Comparison of ENCODE assay signal across 8 mouse cellular contexts in the genomic region with DNA sequence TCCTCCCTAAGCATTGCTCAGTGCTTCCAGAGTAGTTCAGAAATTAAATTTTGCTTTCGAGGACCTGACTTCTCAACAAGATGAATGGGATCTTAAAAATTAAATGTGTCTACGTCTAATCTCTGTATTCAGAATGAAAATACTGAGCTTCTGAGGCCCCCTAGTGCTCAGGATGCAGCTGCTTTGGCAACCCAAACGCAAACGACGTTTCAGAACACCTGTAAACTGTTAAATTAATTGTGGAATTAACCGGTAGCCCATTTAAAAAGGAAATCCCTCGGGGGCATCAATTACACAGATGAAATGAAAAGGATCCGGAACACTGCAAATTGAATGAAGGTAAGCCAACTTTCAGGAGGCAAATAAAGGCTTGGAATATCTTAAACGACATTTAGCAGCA. TPM values are rescaled to one million over a fixed set of nuclear protein-coding genes. Genes with fewer than 3 reads are reported as not detected.
DNase-seq lines count a peak whose midpoint lies in the region; ATAC-seq lines count a peak whose summit lies in the region.

No protein-coding gene starts in this region.

- no peak overlapping the region for H3K9ac ChIP-seq in kidney, embryonic 16.5 days (replicated peaks; ENCODE audit: low read length)

- no peak overlapping the region for H3K4me2 ChIP-seq in kidney, embryonic 16.5 days (replicated peaks; ENCODE audit: low read depth, low read length)

- ATAC-seq in kidney, embryonic 16.5 days (ENCODE audit: low FRiP score, low TSS enrichment) = no peak

- H3K9me3 ChIP-seq in kidney, embryonic 16.5 days (ENCODE audit: low read length) = no peaks in the 10 kb centered on the region

- H3K4me1 ChIP-seq in kidney, embryonic 16.5 days (ENCODE audit: insufficient read depth, low read length) = no peaks in the 10 kb centered on the region

- H3K4me3 ChIP-seq in kidney, embryonic 16.5 days (ENCODE audit: low read length) = no peak overlapping the region

- H3K36me3 ChIP-seq in kidney, embryonic 16.5 days (ENCODE audit: insufficient read depth, low read length) = no peaks in the 10 kb centered on the region

- WGBS in kidney, embryonic 16.5 days = 29% methylated on average over 9 of the region's 9 CpGs

- peak; percentile 28 to 31 for DNase-seq in cerebellum, postnatal 10 days
- no peak for DNase-seq in cerebellum, adult 9-11 months
- DNase-seq in kidney, postnatal 14 days = peak; percentile 29
- peak; percentile 16 for DNase-seq in 416B (ENCODE audit: low read depth)
- DNase-seq in forelimb bud, embryonic 11.5 days (ENCODE audit: low read depth, low spot score) = peak; percentile 59
- no peak for DNase-seq in urinary bladder, postnatal 4 days (ENCODE audit: low spot score in 2 of 2)
- DNase-seq in gastrocnemius, postnatal 4 days (ENCODE audit: low spot score in 2 of 2) = no peak

- no peaks in the 10 kb centered on the region for H3K27me3 ChIP-seq in kidney, embryonic 16.5 days (ENCODE audit: insufficient read depth, low read length)

- no peak overlapping the region for H3K27ac ChIP-seq in kidney, embryonic 16.5 days (ENCODE audit: low read length)

RNA-seq across cellular contexts. Expression of gene Slc41a2, which starts 42.9 kb away (rescaled TPM):
- 0.52 and 0.63 TPM in 2 replicates for polyA plus RNA-seq in kidney, embryonic 16.5 days (2015; fragmentation: Nextera tagmentation; extraction: Ambion mirVana)
- 1 to 10 TPM; 2.6 to 3.5 TPM for total RNA-seq in gastrocnemius, postnatal 4 days (2021)

Comparison
In these comparisons a context has a peak if more than half of its experiments do, and no peak if none do; other contexts are left out.
1. DNase-seq: peak in cerebellum, postnatal 10 days (2 of 2), kidney, postnatal 14 days (single experiment), 416B (single experiment) and forelimb bud, embryonic 11.5 days (single experiment); none in cerebellum, adult 9-11 months (single experiment), urinary bladder, postnatal 4 days (0 of 2) and gastrocnemius, postnatal 4 days (0 of 2).